Mouse (Mus musculus) liver, embryonic 13.5 days (tissue): ENCODE measurements at regions not wholly inside any gene's neighbourhood (a gene's known extent, or its start where the extent isn't known, plus 50 kb on each side); places are given as distances from the start of the nearest gene placed in this dataset.

Experiments
- ATAC-seq: fragments of 200-750 bp; cut with Nextera tagmentation; 2 replicates; pipeline ENCODE4 v1.8.0; 2017; ENCODE audit warnings: low read depth, mild to moderate bottlenecking, moderate number of reproducible peaks, moderate library complexity
- DNase-seq: peaks from one replicate; pipeline ENCODE4 v3.0.0; 2022
- H3K27ac ChIP-seq: fragments of 300-500 bp; sonication (generic); 2 replicates; pipeline ENCODE4 v1.5.1; 2015; ENCODE audit warnings: moderate library complexity, mild to moderate bottlenecking, inconsistent platforms
- H3K27me3 ChIP-seq: fragments of 300-500 bp; sonication (generic); 2 replicates; pipeline ENCODE4 v1.6.1; 2015; ENCODE audit warnings: mild to moderate bottlenecking, inconsistent platforms
- H3K36me3 ChIP-seq: fragments of 300-500 bp; sonication (generic); 2 replicates; pipeline ENCODE4 v1.6.1; 2015; ENCODE audit warnings: mild to moderate bottlenecking, inconsistent platforms
- H3K4me1 ChIP-seq: fragments of 300-500 bp; sonication (generic); replicated peaks from 2 replicates; pipeline ENCODE4 v1.6.1; 2015; ENCODE audit warnings: inconsistent platforms
- H3K4me2 ChIP-seq: fragments of 300-500 bp; sonication (generic); 2 replicates; pipeline ENCODE4 v1.6.1; 2015; ENCODE audit warnings: inconsistent platforms, mild to moderate bottlenecking, moderate library complexity
- H3K4me3 ChIP-seq: fragments of 300-500 bp; sonication (generic); replicated peaks from 2 replicates; pipeline ENCODE4 v1.5.1; 2015; ENCODE audit warnings: mild to moderate bottlenecking, inconsistent platforms
- H3K9ac ChIP-seq: fragments of 300-500 bp; sonication (generic); 2 replicates; pipeline ENCODE4 v1.6.1; 2015; ENCODE audit warnings: mild to moderate bottlenecking, inconsistent platforms
- H3K9me3 ChIP-seq: fragments of 300-500 bp; sonication (generic); replicated peaks from 2 replicates; pipeline ENCODE4 v1.6.1; 2016; ENCODE audit warnings: inconsistent platforms
- WGBS: fragments of 180-500 bp; shearing (Covaris S2); methylation state at CpG from one replicate; pipeline ENCODE4 v1.1.7; 2015; ENCODE audit not compliant: insufficient replicate concordance; 5-methylcytosine and 5-hydroxymethylcytosine counted together

GRCm38 (mm10) chr9:61727651-61728050 lies 186.7 kb downstream of the Rplp1 start:
- no peak for ATAC-seq
- 44% methylated on average over 10 of the region's 10 CpGs for WGBS

GRCm38 (mm10) chr9:61724070-61724469 lies 190.3 kb downstream of the Rplp1 start:
- ATAC-seq (no peak), DNase-seq (no peak)
- H3K9me3 ChIP-seq, result no peaks in the 10 kb centered on the region
- no peak overlapping the region for H3K27ac ChIP-seq
- peaks cover 9% of the 10 kb centered on the region for H3K27me3 ChIP-seq
- H3K4me3 ChIP-seq, result no peak overlapping the region
- H3K9ac ChIP-seq, result no peak overlapping the region
- WGBS, result 64% methylated on average over 2 of the region's 2 CpGs
- H3K4me2 ChIP-seq, result no peak overlapping the region
- no peaks in the 10 kb centered on the region for H3K36me3 ChIP-seq
- no peaks in the 10 kb centered on the region for H3K4me1 ChIP-seq

More at GRCm38 (mm10) chr9:61727651-61728050, 186.7 kb downstream of the Rplp1 start:
- H3K4me3 ChIP-seq, result no peak overlapping the region
- no peak overlapping the region for H3K27ac ChIP-seq
- no peaks in the 10 kb centered on the region for H3K9me3 ChIP-seq
- H3K27me3 ChIP-seq, result no peaks in the 10 kb centered on the region
- no peak overlapping the region for H3K4me2 ChIP-seq
- H3K36me3 ChIP-seq, result no peaks in the 10 kb centered on the region
- no peak overlapping the region for H3K9ac ChIP-seq
- no peaks in the 10 kb centered on the region for H3K4me1 ChIP-seq
- DNase-seq, result no peak

DNA sequence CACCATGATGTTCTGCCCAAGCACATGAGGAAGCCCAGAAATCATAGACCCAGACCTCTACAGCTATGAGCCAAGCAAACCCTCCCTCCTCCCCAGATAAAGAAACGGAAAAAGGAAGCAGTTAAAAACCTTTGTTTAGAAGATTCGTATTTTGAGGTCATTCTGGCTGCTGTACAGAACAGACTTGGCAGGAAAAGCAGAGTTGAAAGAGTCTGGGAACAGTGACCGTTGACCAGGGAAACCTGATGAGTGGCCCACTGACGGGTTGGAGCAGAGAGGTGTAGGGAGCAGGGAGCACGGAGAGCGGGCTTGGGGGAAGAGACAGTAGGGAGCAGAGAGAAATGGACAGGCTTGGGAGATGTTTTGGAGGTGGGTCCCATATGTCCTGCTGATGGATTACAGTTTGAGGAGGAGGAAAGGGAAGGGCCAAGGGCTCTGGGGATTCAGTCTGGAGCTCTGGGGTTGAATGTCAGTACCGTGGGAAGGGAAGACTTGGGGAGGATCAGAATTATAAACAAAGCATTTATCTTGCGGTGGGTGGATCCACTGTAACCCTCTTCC lies 191.2 kb downstream of the Rplp1 start:
- Histone ChIP-seq H3K9ac (no peak overlapping the region), H3K27ac (no peak overlapping the region), H3K4me3 (no peak overlapping the region), H3K36me3 (no peaks in the 10 kb centered on the region), H3K4me2 (no peak overlapping the region), H3K9me3 (no peaks in the 10 kb centered on the region), H3K27me3 (peaks cover 9% of the 10 kb centered on the region), H3K4me1 (no peaks in the 10 kb centered on the region)
- WGBS, result 44% methylated on average over 8 of the region's 8 CpGs
- ATAC-seq (no peak), DNase-seq (no peak)

- Histone ChIP-seq H3K4me1 (no peaks in the 10 kb centered on the region), H3K4me3 (no peak overlapping the region), H3K27ac (no peak overlapping the region), H3K36me3 (no peaks in the 10 kb centered on the region), H3K9me3 (no peaks in the 10 kb centered on the region), H3K4me2 (no peak overlapping the region), H3K9ac (no peak overlapping the region), H3K27me3 (peaks cover 12% of the 10 kb centered on the region)
- WGBS, result 56% methylated on average over 5 of the region's 5 CpGs
- ATAC-seq (no peak), DNase-seq (no peak)
Measured at GRCm38 (mm10) chr9:61721851-61722250, 192.5 kb downstream of the Rplp1 start.

DNA sequence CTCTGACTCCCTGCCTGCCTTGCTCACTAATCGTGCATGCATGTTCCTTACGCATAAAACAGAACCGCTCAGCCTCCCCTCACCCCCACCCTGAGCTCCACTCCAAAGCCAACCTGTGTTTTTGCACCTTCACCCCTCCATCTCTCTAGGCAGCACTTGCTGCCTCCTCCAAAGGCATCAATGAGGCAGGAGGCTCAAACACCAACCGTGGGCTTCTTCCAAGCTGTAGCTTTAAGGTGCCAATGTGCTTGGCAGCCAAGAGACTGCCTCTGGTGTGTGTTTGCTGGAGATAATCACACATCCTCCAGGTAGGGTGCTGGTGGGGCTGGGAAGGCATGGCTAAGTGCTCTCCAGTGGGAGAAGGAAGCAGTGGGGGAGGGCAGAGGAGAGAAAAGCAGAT lies 193.3 kb downstream of the Rplp1 start:
- H3K27me3 ChIP-seq, result peaks cover 12% of the 10 kb centered on the region
- no peak overlapping the region for H3K4me3 ChIP-seq
- 61% methylated on average over 4 of the region's 4 CpGs for WGBS

GRCm38 (mm10) chr9:61720206-61720605 lies 194.1 kb downstream of the Rplp1 start:
- Histone ChIP-seq H3K27ac (no peak overlapping the region), H3K4me1 (no peaks in the 10 kb centered on the region), H3K36me3 (no peaks in the 10 kb centered on the region), H3K4me3 (no peak overlapping the region), H3K9me3 (no peaks in the 10 kb centered on the region), H3K4me2 (no peak overlapping the region), H3K9ac (no peak overlapping the region), H3K27me3 (peaks cover 12% of the 10 kb centered on the region)
- 51% methylated on average over 5 of the region's 5 CpGs for WGBS
- ATAC-seq (no peak), DNase-seq (no peak)

More for the DNA sequence above, 193.3 kb downstream of the Rplp1 start:
- Histone ChIP-seq H3K4me1 (no peaks in the 10 kb centered on the region), H3K9ac (no peak overlapping the region), H3K36me3 (no peaks in the 10 kb centered on the region), H3K9me3 (no peaks in the 10 kb centered on the region), H3K4me2 (no peak overlapping the region), H3K27ac (no peak overlapping the region)
- no peak for ATAC-seq
- no peak for DNase-seq

DNA sequence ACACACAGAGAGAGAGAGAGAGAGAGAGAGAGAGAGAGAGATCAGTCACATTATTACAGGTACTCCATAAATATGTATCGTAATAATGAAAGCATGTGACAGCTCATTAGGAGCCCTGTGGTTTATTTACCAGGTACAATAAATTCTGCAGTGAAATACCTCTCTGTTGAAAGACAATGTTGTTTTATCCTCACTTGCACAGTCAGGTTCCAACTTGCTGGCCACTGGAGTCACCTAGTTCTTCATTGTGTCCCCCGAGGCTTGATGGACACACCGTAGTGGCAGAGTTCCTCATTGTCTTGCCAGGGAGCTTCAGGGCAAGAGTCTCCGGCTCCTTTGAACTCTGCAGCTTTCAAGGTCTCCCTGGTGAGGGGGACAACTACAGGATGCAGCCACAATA lies 197.6 kb downstream of the Rplp1 start:
- no peaks in the 10 kb centered on the region for H3K9me3 ChIP-seq
- 49% methylated on average over 4 of the region's 4 CpGs for WGBS
- H3K9ac ChIP-seq, result no peak overlapping the region
- no peak for DNase-seq
- H3K4me1 ChIP-seq, result no peaks in the 10 kb centered on the region
- H3K27ac ChIP-seq, result no peak overlapping the region
- no peak for ATAC-seq
- H3K27me3 ChIP-seq, result peaks cover 12% of the 10 kb centered on the region
- H3K4me2 ChIP-seq, result no peak overlapping the region
- no peak overlapping the region for H3K4me3 ChIP-seq
- no peaks in the 10 kb centered on the region for H3K36me3 ChIP-seq

DNA sequence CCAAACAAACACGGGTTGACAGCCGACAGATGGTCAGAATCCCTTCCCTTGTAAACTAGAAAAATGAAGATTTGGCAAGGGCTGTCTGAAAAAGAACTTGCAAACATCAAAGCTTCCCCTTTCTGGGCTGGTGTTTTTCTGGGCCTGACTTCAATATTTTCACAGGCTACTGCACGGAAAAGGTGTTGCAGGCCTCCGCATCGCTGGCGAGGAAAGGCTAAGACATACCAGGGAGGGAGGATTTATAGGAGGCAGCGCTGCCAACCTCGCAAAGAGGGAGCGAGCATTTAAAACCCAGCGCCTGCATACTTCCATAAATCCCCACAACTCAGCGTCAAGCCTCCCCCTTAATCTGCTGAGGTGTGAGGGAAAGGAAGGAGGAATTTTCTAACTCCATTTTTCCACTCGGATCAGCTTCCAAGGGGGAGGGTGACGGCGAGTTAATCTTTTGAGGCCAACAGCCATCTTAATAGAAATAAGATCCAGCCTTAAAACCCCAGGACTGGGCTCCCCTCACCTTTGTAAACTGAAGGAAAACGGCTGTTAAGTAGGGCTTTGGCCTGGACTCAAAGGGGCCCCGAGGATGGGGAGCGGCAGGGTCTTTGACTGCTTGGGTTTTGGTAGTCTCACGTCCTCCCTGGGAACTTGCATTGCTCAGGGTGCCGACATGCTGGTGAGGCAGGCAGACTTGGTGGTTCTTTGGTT lies 199.9 kb downstream of the Rplp1 start:
- Histone ChIP-seq H3K4me3 (no peak overlapping the region), H3K27me3 (0 out of 2 replicates have a peak, but pooled peaks cover 3% of the 10 kb centered on the region), H3K36me3 (no peaks in the 10 kb centered on the region), H3K27ac (no peak overlapping the region), H3K9ac (no peak overlapping the region), H3K4me2 (no peak overlapping the region), H3K9me3 (no peaks in the 10 kb centered on the region), H3K4me1 (no peaks in the 10 kb centered on the region)
- no peak for DNase-seq
- 38% methylated on average over 19 of the region's 19 CpGs for WGBS
- ATAC-seq, result no peak

DNA sequence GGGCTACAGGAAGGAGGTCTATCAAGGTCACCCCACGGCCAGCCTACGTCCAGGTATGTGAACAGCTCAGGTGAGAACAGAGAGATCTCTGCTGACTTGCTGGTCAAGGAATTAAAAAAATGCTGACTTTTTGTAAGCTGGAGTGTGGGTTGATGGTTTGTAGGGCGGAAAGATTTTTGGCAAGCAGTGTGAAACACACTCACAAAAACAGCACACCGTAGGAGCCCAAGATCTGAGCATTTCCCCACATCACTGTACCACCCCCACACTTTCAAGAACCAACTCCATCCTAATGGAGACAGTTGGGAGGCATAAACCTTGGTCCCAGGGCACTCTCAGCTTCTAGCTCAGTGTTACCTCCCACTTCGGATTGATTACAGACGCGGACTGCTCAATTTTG lies 200.5 kb downstream of the Rplp1 start:
- H3K4me2 ChIP-seq, result no peak overlapping the region
- no peaks in the 10 kb centered on the region for H3K4me1 ChIP-seq
- no peak overlapping the region for H3K27ac ChIP-seq
- H3K27me3 ChIP-seq, result 0 out of 2 replicates have a peak, but pooled peaks cover 3% of the 10 kb centered on the region
- no peak overlapping the region for H3K4me3 ChIP-seq
- no peak for DNase-seq
- ATAC-seq, result no peak
- H3K9ac ChIP-seq, result no peak overlapping the region
- no peaks in the 10 kb centered on the region for H3K36me3 ChIP-seq
- H3K9me3 ChIP-seq, result no peaks in the 10 kb centered on the region
- WGBS, result 72% methylated on average over 7 of the region's 7 CpGs

DNA sequence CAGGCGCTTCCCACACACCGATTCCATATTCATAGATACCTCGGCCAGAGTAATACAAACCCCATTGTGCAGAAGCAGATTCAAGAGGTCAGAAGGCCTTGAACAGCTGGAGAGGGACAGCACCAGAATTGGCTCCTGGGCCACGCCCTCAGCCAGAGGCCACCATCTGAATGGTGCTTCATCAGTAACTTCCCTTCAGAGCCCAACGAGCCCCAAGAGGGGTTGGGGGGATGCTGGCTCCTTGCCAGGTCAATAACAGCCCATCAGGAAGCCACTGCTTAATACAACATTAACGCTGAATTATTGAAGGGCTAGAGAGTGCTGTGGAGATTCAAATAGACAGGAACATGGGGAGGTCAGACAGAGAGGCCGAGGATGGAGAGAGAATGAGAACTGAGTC lies 203.0 kb downstream of the Rplp1 start:
- ATAC-seq (no peak), DNase-seq (no peak)
- peaks cover 4% of the 10 kb centered on the region for H3K4me1 ChIP-seq
- H3K4me3 ChIP-seq, result no peak overlapping the region
- 63% methylated on average over 7 of the region's 7 CpGs for WGBS
- no peaks in the 10 kb centered on the region for H3K36me3 ChIP-seq
- no peak overlapping the region for H3K27ac ChIP-seq
- no peak overlapping the region for H3K9ac ChIP-seq
- H3K4me2 ChIP-seq, result no peak overlapping the region
- no peaks in the 10 kb centered on the region for H3K27me3 ChIP-seq
- H3K9me3 ChIP-seq, result no peaks in the 10 kb centered on the region

GRCm38 (mm10) chr9:61707875-61708274 lies 206.5 kb downstream of the Rplp1 start:
- Histone ChIP-seq H3K36me3 (no peaks in the 10 kb centered on the region), H3K4me3 (no peak overlapping the region), H3K4me1 (peaks cover 7% of the 10 kb centered on the region), H3K4me2 (0 out of 2 replicates have a peak overlapping the region, but pooled peaks have one; percentile 19), H3K27ac (no peak overlapping the region), H3K9me3 (no peaks in the 10 kb centered on the region), H3K27me3 (no peaks in the 10 kb centered on the region), H3K9ac (no peak overlapping the region)
- DNase-seq (no peak), ATAC-seq (no peak)
- 24% methylated on average over 7 of the region's 7 CpGs for WGBS

GRCm38 (mm10) chr9:61707296-61707695 lies 207.0 kb downstream of the Rplp1 start:
- no peak overlapping the region for H3K9ac ChIP-seq
- ATAC-seq (no peak), DNase-seq (no peak)
- H3K4me2 ChIP-seq, result no peak overlapping the region
- no peaks in the 10 kb centered on the region for H3K36me3 ChIP-seq
- no peaks in the 10 kb centered on the region for H3K27me3 ChIP-seq
- H3K9me3 ChIP-seq, result no peaks in the 10 kb centered on the region
- WGBS, result 56% methylated on average over 2 of the region's 2 CpGs
- peaks cover 11% of the 10 kb centered on the region for H3K4me1 ChIP-seq
- no peak overlapping the region for H3K4me3 ChIP-seq
- H3K27ac ChIP-seq, result no peak overlapping the region
